Mouse (Mus musculus): ENCODE data around the gene Mdfi.

Gene Mdfi

GRCm38 (mm10) chr17:47834482-47834767, at the start of gene Mdfi:
Mdfi (minus strand) TSS chr17:47834691.
- no peak for DNase-seq

- no peak for DNase-seq
Measured at GRCm38 (mm10) chr17:47883099-47883498, 48.6 kb upstream of the Mdfi start.

GRCm38 (mm10) chr17:47881330-47881729, 46.8 kb upstream of the Mdfi start:
- DNase-seq, result no peak

GRCm38 (mm10) chr17:47879207-47879606, 44.7 kb upstream of the Mdfi start:
- DNase-seq, result no peak

GRCm38 (mm10) chr17:47878378-47879089, 44.0 kb upstream of the Mdfi start:
- no peak for DNase-seq

GRCm38 (mm10) chr17:47877715-47878377, 43.4 kb upstream of the Mdfi start:
- no peak for DNase-seq

GRCm38 (mm10) chr17:47876776-47877714, 42.6 kb upstream of the Mdfi start:
- no peak for DNase-seq

- peak; percentile 87 for DNase-seq
Measured at GRCm38 (mm10) chr17:47873341-47873791, 38.9 kb upstream of the Mdfi start.

DNA sequence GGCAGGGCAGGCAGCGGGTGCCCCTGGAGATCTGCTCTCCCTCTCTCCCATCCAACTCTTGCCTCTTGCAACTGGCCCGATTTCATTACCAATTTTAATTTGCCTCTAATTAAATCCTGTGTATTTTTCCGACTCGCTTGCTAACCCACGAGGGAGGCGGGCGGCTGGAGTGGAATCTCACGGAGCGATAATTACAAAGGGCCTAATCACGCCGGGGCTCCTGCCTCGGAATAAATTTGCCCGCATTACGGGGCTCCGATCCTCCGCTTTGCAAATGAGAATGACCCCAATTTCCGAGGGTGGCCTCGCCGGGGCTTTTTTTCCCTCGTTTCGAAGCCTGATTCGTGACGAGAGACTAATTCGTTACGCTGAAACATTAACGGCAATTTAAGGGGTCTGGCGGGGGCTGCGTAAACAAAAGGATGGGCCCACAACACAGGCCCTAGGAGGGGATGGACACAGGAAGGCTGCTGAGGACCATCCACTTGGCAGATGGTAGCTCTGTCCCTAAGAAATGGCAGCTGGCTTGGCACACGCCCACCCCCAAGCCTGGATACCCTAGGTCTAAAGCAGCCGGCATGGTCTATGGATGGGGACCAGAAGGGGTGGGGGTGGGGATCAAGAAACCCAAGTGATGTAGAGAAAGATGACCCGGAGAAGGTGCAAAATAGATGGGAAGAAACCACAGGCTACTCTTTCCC, 38.0 kb upstream of the Mdfi start:
- DNase-seq, result no peak

DNA sequence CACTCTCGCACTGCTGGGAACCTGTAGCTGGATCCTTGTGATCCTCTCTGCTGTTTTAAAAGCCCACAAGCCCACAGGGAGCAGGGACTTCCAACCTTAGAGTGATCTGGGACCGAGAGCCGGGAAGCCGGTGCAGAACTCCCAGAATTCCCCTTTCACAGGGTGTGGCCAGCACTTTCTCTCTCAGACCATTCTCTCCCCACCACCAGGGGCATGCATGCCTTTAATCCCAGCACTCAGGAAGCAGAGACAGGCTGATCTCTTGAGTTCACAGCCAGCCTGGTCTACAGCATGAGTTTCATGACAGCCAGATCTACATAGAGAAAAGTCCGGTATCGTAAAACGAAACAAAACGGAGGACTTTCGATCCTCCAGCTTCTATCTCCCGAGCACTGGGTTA, 35.4 kb upstream of the Mdfi start:
- DNase-seq, result no peak

GRCm38 (mm10) chr17:47866037-47866436, 31.5 kb upstream of the Mdfi start:
- no peak for DNase-seq

- DNase-seq, result peak; percentile 78
Measured at GRCm38 (mm10) chr17:47864496-47864895, 30.0 kb upstream of the Mdfi start.

DNA sequence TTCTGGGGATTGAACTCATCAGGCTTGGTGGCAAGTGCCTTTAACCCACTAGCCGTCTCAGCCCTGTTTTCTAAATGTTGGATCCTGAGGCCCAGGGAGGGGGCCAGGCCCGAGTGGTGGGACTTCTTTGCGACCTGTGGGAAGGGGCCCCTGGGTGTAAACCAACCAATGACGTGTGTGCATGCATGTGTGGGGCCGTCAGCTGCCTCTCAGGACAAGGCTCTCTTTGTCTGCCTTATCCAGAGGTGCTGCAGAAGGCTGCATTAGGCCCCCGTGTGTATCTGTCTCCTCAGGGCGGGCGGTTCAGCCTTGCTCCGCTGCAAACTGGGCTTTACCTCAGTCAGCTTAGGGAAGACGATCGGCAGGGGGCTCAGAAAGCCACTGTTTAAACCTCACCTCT, 28.9 kb upstream of the Mdfi start:
- no peak for DNase-seq

GRCm38 (mm10) chr17:47863023-47863422, 28.5 kb upstream of the Mdfi start:
- DNase-seq, result no peak

DNA sequence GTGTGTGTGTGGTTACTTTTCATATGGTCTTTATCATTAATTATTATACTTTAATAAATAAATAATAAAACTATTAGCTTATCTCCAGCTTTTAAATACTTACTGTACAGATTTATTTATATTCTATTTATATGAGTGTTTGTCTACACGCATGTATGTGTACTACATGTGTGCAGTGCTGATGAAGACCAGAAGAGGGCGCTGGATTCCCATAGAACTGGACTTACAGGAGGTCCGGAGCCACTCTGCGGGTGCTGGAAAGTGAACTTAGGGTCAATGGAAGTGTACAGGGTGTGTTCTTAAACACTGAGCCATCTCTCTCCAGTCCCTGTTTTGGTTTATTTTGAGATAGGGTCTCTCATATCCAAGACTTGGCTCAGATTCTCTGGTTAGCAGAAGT, 21.1 kb upstream of the Mdfi start:
- no peak for DNase-seq

- DNase-seq, result no peak
Measured at GRCm38 (mm10) chr17:47854908-47855307, 20.4 kb upstream of the Mdfi start.

- DNase-seq, result no peak
Measured at GRCm38 (mm10) chr17:47853760-47854159, 19.3 kb upstream of the Mdfi start.

- DNase-seq, result no peak
Measured at GRCm38 (mm10) chr17:47853336-47853735, 18.8 kb upstream of the Mdfi start.

DNA sequence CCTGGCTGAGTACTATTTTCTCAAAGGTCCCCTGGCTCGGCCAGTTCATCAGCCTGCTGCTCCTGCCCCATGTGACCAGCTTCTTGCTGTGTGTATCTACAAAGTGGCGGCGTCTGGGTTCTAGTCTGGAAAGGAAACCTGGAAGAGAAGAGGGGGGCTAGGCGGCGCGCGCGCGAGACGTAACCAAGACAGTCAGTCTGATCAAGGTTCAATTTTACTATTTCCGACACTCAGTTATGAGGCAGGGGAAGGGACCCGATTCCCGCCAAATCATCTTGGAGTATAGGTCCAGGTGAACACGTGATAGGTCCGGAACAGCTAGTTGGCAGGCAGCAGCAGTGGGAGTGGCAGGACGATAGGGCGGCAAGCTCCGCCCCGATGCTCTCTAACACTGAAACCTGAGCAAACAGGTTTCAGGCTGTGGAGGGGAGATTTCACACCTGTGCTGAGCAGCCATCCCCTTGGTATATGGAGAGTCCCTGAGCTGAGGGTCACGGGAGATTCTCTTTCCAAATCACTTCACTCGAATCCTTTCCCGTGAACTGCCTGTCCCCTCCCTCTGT, 17.4 kb upstream of the Mdfi start:
- DNase-seq, result peak; percentile 63

- no peak for DNase-seq
Measured at GRCm38 (mm10) chr17:47850639-47851314, 16.3 kb upstream of the Mdfi start.

- DNase-seq, result no peak
Measured at GRCm38 (mm10) chr17:47850035-47850434, 15.5 kb upstream of the Mdfi start.

DNA sequence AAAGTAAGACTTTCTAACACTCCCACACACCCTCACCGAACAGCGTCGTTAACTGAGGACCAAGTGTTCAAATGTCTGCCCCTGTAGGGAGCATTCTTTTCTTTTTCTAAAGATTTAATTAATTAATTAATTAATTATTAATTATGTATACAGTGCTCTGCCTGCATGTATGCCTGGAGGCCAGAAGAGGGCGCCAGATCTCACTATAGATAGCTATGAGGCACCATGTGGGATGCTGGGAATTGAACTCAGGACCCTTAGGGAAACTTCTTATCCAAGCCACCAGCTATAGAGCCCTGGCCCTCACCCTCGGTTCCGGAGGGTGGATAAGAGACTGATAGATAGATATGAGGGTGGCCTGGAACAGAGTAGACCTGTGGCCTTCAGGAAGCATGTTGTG, 13.5 kb upstream of the Mdfi start:
- no peak for DNase-seq
